Mouse (Mus musculus): Measurements from ENCODE around the gene Mbtd1. TPM values are rescaled to one million over a fixed set of nuclear protein-coding genes. Genes with fewer than 3 reads are reported as not detected.

Mbtd1 gene
- total RNA-seq, 2 experiments from 2014 or later, result 28.1 to 34.1 TPM

DNA sequence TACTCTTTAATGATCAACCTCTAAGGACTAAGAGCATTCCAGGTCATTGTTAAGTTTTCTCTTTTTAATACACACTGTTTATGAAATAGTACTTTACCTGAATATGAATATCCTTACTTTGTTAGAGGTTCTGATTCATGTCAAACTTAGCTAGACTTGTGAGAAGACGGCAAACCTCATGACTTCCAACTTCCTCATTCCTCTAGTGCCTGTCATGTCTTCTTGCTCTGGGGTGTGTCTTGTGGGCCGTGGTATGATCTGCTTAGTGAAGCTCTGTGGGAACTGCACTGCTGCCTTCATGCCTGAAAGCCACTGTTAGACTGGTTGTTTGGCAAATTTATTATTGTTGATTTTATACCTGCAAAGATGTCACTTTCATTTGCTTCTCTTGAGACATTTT is 55.3 kb downstream of the Mbtd1 start:
- no peak for DNase-seq (ENCODE audit: low spot score in 2 of 2)

GRCm38 (mm10) chr11:93944986-93945385 is 59.3 kb downstream of the Mbtd1 start:
- intact Hi-C loops (cut with DNase I), result no loop called here
- DNase-seq (ENCODE audit: low spot score in 2 of 2), result no peak

More for the DNA sequence above, 55.3 kb downstream of the Mbtd1 start:
- intact Hi-C loops (cut with DNase I), result no loop called here

DNA sequence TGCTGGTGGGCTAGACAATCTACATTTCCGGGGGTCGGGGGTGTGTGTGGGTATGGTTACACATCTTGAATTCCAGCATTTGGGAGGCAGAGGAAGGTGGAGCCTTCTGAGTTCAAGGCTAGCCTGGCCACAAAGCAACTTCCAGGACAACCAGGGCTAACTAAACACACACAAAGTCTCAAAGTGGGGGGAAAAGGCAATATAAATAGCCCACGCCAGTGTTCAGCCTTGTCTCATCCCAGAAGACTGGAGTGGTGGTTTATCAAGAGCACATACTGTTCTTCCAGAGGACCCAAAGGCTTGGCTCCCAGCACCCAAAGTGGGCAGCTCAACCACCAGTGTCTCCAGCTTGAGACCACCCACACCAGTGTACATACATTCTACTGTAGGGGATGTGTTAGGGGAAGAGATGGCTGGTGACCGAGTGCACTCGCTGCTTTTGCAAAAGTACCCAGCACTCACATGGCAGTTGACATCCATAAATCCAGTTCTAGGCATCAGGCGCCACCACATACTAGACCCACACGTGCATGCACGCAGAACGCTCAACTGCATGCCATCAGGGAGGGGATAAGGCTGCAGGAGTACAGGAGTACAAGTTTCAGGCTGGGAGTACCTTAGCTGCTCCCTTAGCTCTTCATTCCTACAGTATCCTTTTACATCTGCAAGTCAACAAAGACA is 63.4 kb downstream of the Mbtd1 start:
- intact Hi-C loops (cut with DNase I), result no loop called here
- no peak for DNase-seq (ENCODE audit: low spot score in 2 of 2)

- intact Hi-C loops (cut with DNase I), result no loop called here
- DNase-seq (ENCODE audit: low spot score in 2 of 2), result no peak
Observed at GRCm38 (mm10) chr11:93950045-93950444, 64.4 kb downstream of the Mbtd1 start.

GRCm38 (mm10) chr11:93952376-93952775 is 66.7 kb downstream of the Mbtd1 start:
- intact Hi-C loops (cut with DNase I), result no loop called here

GRCm38 (mm10) chr11:93954738-93955255 is 69.1 kb downstream of the Mbtd1 start:
- intact Hi-C loops (cut with DNase I), result no loop called here
- DNase-seq (ENCODE audit: low spot score in 2 of 2), result no peak

More at GRCm38 (mm10) chr11:93952376-93952775, 66.7 kb downstream of the Mbtd1 start:
- no peak for DNase-seq (ENCODE audit: low spot score in 2 of 2)

DNA sequence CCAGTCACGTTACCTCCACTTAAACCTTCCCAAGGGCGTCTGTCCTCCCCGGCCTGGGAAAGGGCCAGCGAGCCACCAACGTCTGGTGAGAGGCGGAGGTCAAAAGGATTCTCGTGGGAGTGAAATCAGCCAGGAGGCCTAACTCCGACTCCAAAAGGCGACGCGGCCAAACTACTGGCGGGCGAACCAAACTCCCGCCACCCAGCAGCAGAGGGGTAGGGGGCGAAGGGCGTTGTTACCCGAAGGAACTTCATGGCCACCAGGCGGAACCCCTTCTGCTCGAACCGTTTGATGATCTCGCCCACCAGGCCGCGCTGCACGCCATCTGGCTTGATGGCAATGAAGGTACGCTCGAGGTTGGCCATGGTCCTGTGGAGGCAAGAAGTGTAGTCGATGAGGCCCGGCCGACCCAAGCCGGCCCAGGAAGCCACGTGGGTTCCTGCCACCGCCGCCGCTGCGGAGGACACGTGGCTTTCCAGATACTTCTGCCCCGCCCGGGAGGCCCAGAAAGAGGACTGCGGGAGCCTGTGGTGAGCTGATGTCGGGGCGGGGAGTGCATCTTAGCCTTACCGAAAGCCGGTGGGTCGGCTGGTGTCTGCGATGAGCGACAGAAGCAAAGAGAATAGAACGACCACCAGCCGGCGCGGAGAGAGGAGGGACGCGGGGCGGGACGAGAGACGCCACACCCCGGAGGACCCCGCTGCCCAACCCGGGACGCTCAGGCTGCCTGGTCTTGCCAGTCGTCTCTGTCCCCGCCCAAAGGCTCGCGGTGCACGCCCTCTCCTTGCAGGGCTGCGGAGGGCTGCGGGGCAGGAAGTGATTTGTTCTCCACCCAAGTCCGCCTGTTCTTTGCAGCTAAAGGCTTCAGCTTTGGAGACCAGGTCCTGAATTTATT is 69.9 kb downstream of the Mbtd1 start:
- DNase-seq (ENCODE audit: low spot score in 2 of 2), result peak; percentile 87 to 90
- intact Hi-C loops (cut with DNase I), result no loop called here

GRCm38 (mm10) chr11:93956159-93956558 is 70.5 kb downstream of the Mbtd1 start, which contains the start of gene Nme2:
TSS of gene Nme2 (minus strand) at chr11:93956259.
- no peak for DNase-seq (ENCODE audit: low spot score in 2 of 2)
- intact Hi-C loops (cut with DNase I), result no loop called here

DNA sequence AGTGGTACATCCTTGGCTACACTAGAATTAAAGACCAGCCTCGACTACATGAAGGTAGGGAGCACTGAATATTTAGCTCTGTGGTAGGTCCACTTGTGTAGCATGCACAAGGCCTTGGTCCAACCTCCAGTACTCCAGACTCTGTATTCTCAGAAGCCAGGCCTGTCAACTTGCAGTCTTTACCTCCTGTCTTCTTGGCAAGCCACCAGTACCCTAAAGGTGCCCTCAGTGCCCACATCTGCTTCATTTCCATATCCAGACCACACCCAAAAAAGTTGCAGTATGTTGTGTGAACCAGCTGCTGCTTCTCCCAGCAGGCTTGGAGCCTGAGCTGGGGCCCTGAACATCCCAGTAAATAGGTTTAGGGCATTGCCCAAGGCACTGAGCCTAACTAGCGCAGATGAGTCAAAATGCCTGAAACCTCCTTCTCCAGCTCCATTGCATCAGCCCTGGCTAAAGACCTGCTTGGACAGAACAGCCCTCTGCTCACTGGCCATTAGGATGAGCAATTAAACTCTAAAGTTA is 71.4 kb downstream of the Mbtd1 start:
- intact Hi-C loops (cut with DNase I), result no loop called here
- DNase-seq (ENCODE audit: low spot score in 2 of 2), result no peak

DNA sequence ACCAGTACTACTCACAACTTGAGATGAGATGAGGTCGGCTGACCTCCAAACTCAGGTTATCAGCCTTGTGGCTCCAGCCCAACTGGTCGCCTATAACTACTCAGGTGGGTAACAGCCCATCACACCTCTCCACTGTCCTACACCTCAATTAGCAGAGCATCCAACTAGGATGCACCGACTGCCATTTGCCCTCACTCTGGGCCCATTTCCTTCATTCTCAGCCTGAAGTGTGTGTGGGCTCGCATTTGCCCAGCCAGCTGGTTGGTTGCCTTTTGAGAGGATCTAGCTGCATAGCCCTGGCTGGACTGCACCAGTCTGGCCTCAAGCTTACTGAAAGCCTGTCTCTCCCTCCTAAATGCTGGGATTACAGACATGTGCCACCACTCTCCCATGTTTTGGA is 72.1 kb downstream of the Mbtd1 start:
- no peak for DNase-seq (ENCODE audit: low spot score in 2 of 2)
- intact Hi-C loops (cut with DNase I), result no loop called here

DNA sequence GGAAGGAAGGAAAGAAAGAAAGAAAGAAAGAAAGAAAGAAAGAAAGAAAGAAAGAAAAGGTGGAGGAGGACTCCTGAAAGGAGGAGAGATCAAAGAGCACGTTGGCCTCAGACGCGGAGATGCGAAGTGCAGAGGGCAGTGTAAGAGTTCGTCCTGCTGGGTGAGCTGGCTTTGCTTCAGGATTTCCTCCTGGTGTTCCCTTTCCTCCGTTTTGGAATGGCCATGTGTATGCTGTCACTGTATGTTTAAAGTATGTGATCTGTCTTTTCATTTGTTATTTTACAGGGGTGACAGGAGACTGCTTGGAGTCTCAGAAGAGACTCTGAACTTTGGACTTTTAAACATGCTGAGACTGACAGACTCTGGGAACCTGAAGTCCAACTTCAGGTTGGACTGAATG is 75.8 kb downstream of the Mbtd1 start:
- intact Hi-C loops (cut with DNase I), result loop anchor here (10.0 kb wide), 1 partner anchor 253 kb away; the partner anchor contains the start of gene Tob1
- no peak for DNase-seq (ENCODE audit: low spot score in 2 of 2)

GRCm38 (mm10) chr11:93963013-93963412 is 77.4 kb downstream of the Mbtd1 start:
- intact Hi-C loops (cut with DNase I), result loop anchor here (10.0 kb wide), 1 partner anchor 252 kb away; the partner anchor contains the start of gene Tob1
- no peak for DNase-seq (ENCODE audit: low spot score in 2 of 2)

GRCm38 (mm10) chr11:93965391-93965790 is 79.7 kb downstream of the Mbtd1 start:
- peak in 1 of 2 experiments; percentile 81 for DNase-seq (ENCODE audit: low spot score in 2 of 2)
- intact Hi-C loops (cut with DNase I), result loop anchor here (5.0 to 10.0 kb wide), 3 partner anchors 77 to 249 kb away; partner anchors contain the start of gene Tob1

GRCm38 (mm10) chr11:93967381-93967780 is 81.7 kb downstream of the Mbtd1 start:
- intact Hi-C loops (cut with DNase I), result loop anchor here (5.0 to 10.0 kb wide), 3 partner anchors 75 to 247 kb away; partner anchors contain the start of gene Tob1
- DNase-seq (ENCODE audit: low spot score in 2 of 2), result no peak

- peak; percentile 96 to 99 for DNase-seq (ENCODE audit: low spot score in 2 of 2)
- intact Hi-C loops (cut with DNase I), result loop anchor here (1.0 to 10.0 kb wide), 4 partner anchors 27 to 247 kb away; partner anchors contain the start of gene Tob1
Observed at GRCm38 (mm10) chr11:93968005-93968847, 82.6 kb downstream of the Mbtd1 start, which contains the start of the genes Gm20390 and Nme1. TSS of gene Gm20390 (minus strand) at chr11:93968293. TSS of gene Nme1 (minus strand) at chr11:93968521.

- intact Hi-C loops (cut with DNase I), result loop anchor here (1.0 to 10.0 kb wide), 4 partner anchors 27 to 246 kb away; partner anchors contain the start of gene Tob1
- DNase-seq (ENCODE audit: low spot score in 2 of 2), result no peak
Observed at GRCm38 (mm10) chr11:93968848-93969128, 83.1 kb downstream of the Mbtd1 start.

DNA sequence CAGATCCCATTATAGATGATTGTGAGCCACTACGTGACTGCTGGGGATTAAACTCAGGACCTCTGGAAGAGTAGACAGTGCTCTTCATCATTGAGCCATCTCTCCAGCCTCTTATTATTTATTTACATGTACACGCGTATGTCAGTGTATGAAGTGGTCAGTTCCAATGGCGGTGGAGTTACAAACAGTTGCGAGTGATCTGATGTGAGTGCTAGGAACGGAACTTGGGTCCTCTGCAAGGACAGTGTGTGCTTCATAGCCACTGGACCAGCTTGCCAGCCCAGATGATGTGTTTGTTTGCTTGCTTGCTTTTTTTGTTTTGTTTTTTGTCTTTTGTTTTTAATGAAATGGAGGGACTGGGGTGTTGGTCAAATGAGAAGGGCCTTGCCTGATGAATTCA is 83.5 kb downstream of the Mbtd1 start:
- no peak for DNase-seq (ENCODE audit: low spot score in 2 of 2)
- intact Hi-C loops (cut with DNase I), result loop anchor here (5.0 to 10.0 kb wide), 3 partner anchors 73 to 246 kb away; partner anchors contain the start of gene Tob1

GRCm38 (mm10) chr11:93969799-93970198 is 84.1 kb downstream of the Mbtd1 start:
- intact Hi-C loops (cut with DNase I), result loop anchor here (5.0 to 10.0 kb wide), 3 partner anchors 73 to 245 kb away; partner anchors contain the start of gene Tob1
- no peak for DNase-seq (ENCODE audit: low spot score in 2 of 2)

DNA sequence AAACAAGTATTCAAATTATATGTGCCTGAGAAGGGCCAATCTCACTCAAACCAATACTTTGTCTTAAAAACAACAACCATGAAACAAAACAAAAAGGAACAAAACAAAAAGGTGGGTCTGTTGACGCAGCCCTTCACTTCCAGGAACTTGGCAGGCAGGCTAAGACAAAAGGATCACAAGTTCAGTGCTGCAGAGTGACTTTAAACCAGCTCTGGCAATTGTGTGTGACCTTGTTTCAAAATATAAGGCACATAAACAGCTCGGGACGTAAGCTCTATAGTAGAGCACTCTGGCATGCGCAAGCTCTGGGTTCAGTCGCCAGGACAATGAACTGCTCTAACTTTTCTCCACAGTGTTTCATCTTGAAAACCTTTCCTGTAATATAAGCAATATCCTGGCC is 87.3 kb downstream of the Mbtd1 start:
- intact Hi-C loops (cut with DNase I), result no loop called here
- DNase-seq (ENCODE audit: low spot score in 2 of 2), result no peak
